Mouse (Mus musculus) embryonic facial prominence, embryonic 10.5 days (tissue): ENCODE results near the gene Arxes2. TPM values are rescaled to one million over a fixed set of nuclear protein-coding genes. Genes with fewer than 3 reads are reported as not detected.
"Not testable (repeated sequence)": the region's sequence is repeated elsewhere in the genome, so short reads cannot be mapped to it uniquely, and the experiment has no call there.

Experiments
- DNase-seq: peaks from one replicate; pipeline ENCODE4 v3.0.0-alpha.2; 2017; ENCODE audit warnings: low spot score
- H3K27ac ChIP-seq: fragments of 300-500 bp; sonication (generic); replicated peaks from 2 replicates; pipeline ENCODE4 v1.5.1; 2016; ENCODE audit warnings: mild to moderate bottlenecking
- H3K27me3 ChIP-seq: fragments of 300-500 bp; sonication (generic); replicated peaks from 2 replicates; pipeline ENCODE4 v1.6.1; 2016; ENCODE audit warnings: low read depth, mild to moderate bottlenecking; ENCODE audit not compliant: poor library complexity, severe bottlenecking
- H3K36me3 ChIP-seq: fragments of 300-500 bp; sonication (generic); replicated peaks from 2 replicates; pipeline ENCODE4 v1.6.1; 2016; ENCODE audit warnings: mild to moderate bottlenecking, moderate library complexity
- H3K4me1 ChIP-seq: fragments of 300-500 bp; sonication (generic); 2 replicates; pipeline ENCODE4 v1.6.1; 2016
- H3K4me3 ChIP-seq: fragments of 300-500 bp; sonication (generic); 2 replicates; pipeline ENCODE4 v1.5.1; 2016; ENCODE audit warnings: mild to moderate bottlenecking, moderate library complexity
- H3K9me3 ChIP-seq: fragments of 300-500 bp; sonication (generic); 2 replicates; pipeline ENCODE4 v1.6.1; 2016; ENCODE audit warnings: mild to moderate bottlenecking
- WGBS: fragments of 180-500 bp; shearing (Covaris S2); methylation state at CpG from one replicate; pipeline ENCODE4 v1.1.7; 2016; 5-methylcytosine and 5-hydroxymethylcytosine counted together
- polyA plus RNA-seq: library from polyadenylated mRNA; unstranded; fragments of >200 nt; fragmentation: Nextera tagmentation; extraction: Ambion mirVana; gene quantifications from 2 replicates; pipeline ENCODE4 v1.2.1, GENCODE M21; 2016

Arxes2 gene
- polyA plus RNA-seq, 1 experiment from 2014 or later = 91.8 TPM

DNA sequence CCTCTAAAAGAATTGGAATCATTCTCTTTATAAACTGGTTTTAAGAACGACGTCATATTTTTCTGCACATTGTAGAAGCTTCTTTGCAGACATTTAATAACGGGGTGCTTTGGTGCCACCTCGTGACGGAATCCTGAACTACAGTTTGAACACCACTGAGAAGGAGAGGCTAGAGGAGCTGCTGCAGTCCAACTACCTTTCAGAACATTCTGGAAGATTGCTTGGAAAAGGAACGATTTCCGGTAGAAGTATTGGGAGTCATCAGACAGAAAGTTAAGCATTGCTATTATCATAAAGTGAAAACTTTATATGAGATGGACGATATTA, 18.4 kb upstream of the Arxes2 start:
- WGBS = 26% methylated on average over 8 of the region's 8 CpGs
- Histone ChIP-seq H3K4me3 (no peak overlapping the region), H3K27ac (no peak overlapping the region), H3K9me3 (no peaks in the 10 kb centered on the region), H3K4me1 (no peaks in the 10 kb centered on the region), H3K27me3 (no peaks in the 10 kb centered on the region), H3K36me3 (peaks cover 5% of the 10 kb centered on the region; the same call in 1 of the 2 replicates)
- DNase-seq = peak; percentile 69

- Histone ChIP-seq H3K4me3 (no peak overlapping the region), H3K4me1 (no peaks in the 10 kb centered on the region), H3K9me3 (no peaks in the 10 kb centered on the region), H3K27me3 (0 out of 2 replicates have a peak, but pooled peaks cover 9% of the 10 kb centered on the region), H3K36me3 (no peaks in the 10 kb centered on the region), H3K27ac (no peak overlapping the region)
- no peak for DNase-seq
- WGBS = 85% methylated on average over 6 of the region's 6 CpGs
Observed at GRCm38 (mm10) chrX:135984539-135985260, 8.9 kb upstream of the Arxes2 start.

DNA sequence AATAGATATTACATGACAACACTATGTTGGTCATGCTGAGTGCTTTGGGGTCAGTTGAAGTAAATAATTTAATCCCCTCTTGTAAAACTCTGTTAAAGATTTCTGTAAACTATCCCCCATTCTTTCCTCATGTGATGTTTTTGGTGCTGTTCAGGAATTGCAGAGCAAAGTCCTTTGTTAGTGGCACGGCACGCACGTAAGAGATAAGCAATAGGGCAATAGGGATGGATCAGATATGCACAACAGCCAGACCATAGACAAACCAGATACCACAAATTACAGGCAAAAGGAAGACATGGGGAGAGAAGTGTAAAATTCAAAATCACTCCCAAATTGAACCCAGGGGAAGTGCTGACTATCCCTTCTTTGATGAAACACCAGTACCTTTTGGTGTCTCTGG, 7.4 kb upstream of the Arxes2 start:
- DNase-seq = no peak
- no peak overlapping the region for H3K27ac ChIP-seq
- H3K9me3 ChIP-seq = no peaks in the 10 kb centered on the region
- WGBS = 97% methylated on average over 3 of the region's 3 CpGs
- peaks cover 9% of the 10 kb centered on the region; the same call in 1 of the 2 replicates for H3K27me3 ChIP-seq
- no peaks in the 10 kb centered on the region for H3K36me3 ChIP-seq
- H3K4me3 ChIP-seq = no peak overlapping the region
- H3K4me1 ChIP-seq = no peaks in the 10 kb centered on the region

- DNase-seq = no peak
- H3K36me3 ChIP-seq = no peaks in the 10 kb centered on the region
- H3K27me3 ChIP-seq = peaks cover 14% of the 10 kb centered on the region; the same call in 1 of the 2 replicates
- no peaks in the 10 kb centered on the region for H3K4me1 ChIP-seq
- WGBS = 71% methylated on average over 2 of the region's 2 CpGs
- H3K27ac ChIP-seq = no peak overlapping the region
- H3K9me3 ChIP-seq = no peaks in the 10 kb centered on the region
- H3K4me3 ChIP-seq = no peak overlapping the region
Observed at GRCm38 (mm10) chrX:135990661-135991060, 3.0 kb upstream of the Arxes2 start.

- Histone ChIP-seq H3K27ac (peak overlapping the region; percentile 63), H3K27me3 (peaks cover 17% of the 10 kb centered on the region; the same call in 1 of the 2 replicates), H3K4me3 (0 out of 2 replicates have a peak overlapping the region, but pooled peaks have one; percentile 25)
- WGBS = 35% methylated on average over 2 of the region's 3 CpGs
- not testable (repeated sequence) for H3K9me3 ChIP-seq, H3K4me1 ChIP-seq, H3K36me3 ChIP-seq
- DNase-seq = peak; percentile 43
Observed at GRCm38 (mm10) chrX:135993192-135993594, 431 bp upstream of the Arxes2 start.

GRCm38 (mm10) chrX:136007199-136007843, 13.7 kb downstream of the Arxes2 start:
- Histone ChIP-seq H3K9me3 (no peaks in the 10 kb centered on the region), H3K27me3 (peaks cover 30% of the 10 kb centered on the region), H3K27ac (no peak overlapping the region), H3K36me3 (no peaks in the 10 kb centered on the region), H3K4me1 (0 out of 2 replicates have a peak, but pooled peaks cover 5% of the 10 kb centered on the region), H3K4me3 (no peak overlapping the region)
- WGBS = 42% methylated on average over 4 of the region's 5 CpGs
- DNase-seq = no peak

GRCm38 (mm10) chrX:136014392-136014791, 20.8 kb downstream of the Arxes2 start:
- 24% methylated on average over 2 of the region's 2 CpGs for WGBS

DNA sequence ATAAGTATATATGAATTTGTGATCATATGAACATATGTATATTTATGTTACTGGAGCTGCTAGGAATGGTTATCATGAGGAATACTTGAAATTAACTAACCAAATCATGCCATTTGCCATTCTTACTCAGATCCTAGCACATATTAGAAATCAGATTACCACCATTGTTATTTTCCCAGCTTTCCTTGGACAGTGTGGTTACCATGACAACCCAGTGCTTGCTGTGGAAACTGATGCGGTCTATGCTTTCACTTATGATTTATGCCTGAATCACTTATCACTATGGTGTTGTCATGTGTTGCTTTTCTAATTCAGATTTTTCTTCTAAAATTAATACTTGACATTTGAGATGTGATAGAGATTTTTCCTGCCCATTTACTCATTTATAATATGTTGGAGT, 36.7 kb downstream of the Arxes2 start:
- Histone ChIP-seq H3K27me3 (peaks cover 43% of the 10 kb centered on the region), H3K4me1 (0 out of 2 replicates have a peak, but pooled peaks cover 3% of the 10 kb centered on the region), H3K36me3 (no peaks in the 10 kb centered on the region), H3K27ac (no peak overlapping the region), H3K4me3 (no peak overlapping the region), H3K9me3 (no peaks in the 10 kb centered on the region)
- WGBS = 76% methylated on average over 1 of the region's 1 CpGs
- no peak for DNase-seq

More at GRCm38 (mm10) chrX:136014392-136014791, 20.8 kb downstream of the Arxes2 start:
- peaks cover 17% of the 10 kb centered on the region for H3K27me3 ChIP-seq
- H3K27ac ChIP-seq = no peak overlapping the region
- DNase-seq = no peak
- no peaks in the 10 kb centered on the region for H3K9me3 ChIP-seq
- H3K4me3 ChIP-seq = no peak overlapping the region
- no peaks in the 10 kb centered on the region; the same call in 1 of the 2 replicates for H3K4me1 ChIP-seq
- H3K36me3 ChIP-seq = no peaks in the 10 kb centered on the region

GRCm38 (mm10) chrX:136032799-136033763, 39.5 kb downstream of the Arxes2 start, which contains the start of gene Arxes1:
Gene Arxes1, plus strand, starts transcription at chrX:136033367.
- H3K4me3 ChIP-seq = peak within 1 kb of the TSS; percentile 48
- 11% methylated on average over 24 of the region's 49 CpGs for WGBS
- H3K36me3 ChIP-seq, H3K4me1 ChIP-seq, H3K9me3 ChIP-seq: not testable (repeated sequence)
- H3K27me3 ChIP-seq = peaks cover 30% of the 10 kb centered on the region
- peak within 1 kb of the TSS; percentile 24; the same call in 1 of the 2 replicates for H3K27ac ChIP-seq
- DNase-seq = peak; percentile 33

GRCm38 (mm10) chrX:136043726-136044125, 50.1 kb downstream of the Arxes2 start:
- no peak for DNase-seq
- WGBS = 83% methylated on average over 1 of the region's 1 CpGs
- H3K27ac ChIP-seq = no peak overlapping the region
- no peaks in the 10 kb centered on the region for H3K9me3 ChIP-seq
- no peaks in the 10 kb centered on the region for H3K36me3 ChIP-seq
- no peak overlapping the region for H3K4me3 ChIP-seq
- no peaks in the 10 kb centered on the region for H3K4me1 ChIP-seq
- peaks cover 25% of the 10 kb centered on the region for H3K27me3 ChIP-seq
